Mouse (Mus musculus): ENCODE measurements around the gene Smcr8.

DNA sequence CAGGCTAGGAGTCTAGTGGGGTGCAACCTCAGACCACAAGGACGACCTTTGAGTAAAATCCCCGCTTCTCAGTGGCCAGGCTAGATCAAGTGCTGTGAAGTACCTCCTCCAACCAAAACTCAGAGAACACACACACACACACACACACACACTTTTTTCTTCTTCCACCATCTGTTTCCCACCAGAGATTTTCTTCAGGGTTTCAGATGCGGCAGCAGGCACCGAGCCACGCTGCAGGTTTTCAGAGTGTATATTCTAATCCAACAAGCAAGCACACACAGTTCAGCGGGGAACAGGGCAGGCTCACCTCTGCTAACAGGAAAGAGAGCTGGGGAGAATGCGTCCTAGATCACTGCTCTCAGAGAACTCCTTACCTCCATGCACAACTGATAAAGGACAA is 21.8 kb upstream of the Smcr8 start:
- TF ChIP-seq GATA1 (IDR thresholded peaks at IDR 0.05; ENCODE audit: borderline replicate concordance, low read length) (no peak), TAL1 (conservative IDR thresholded peaks at IDR 0.05; ENCODE audit: low read depth, low read length) (no peak)

Measured in G1E (cell line).